Mouse (Mus musculus) megakaryocyte, embryonic 14.5 days (primary cell): ENCODE measurements at regions not wholly inside any gene's neighbourhood (a gene's known extent, or its start where the extent isn't known, plus 50 kb on each side); places are given as distances from the start of the nearest gene placed in this dataset.

Source experiments
- FLI1 ChIP-seq: IDR thresholded peaks from 2 replicates; pipeline ENCODE4 v1.6.1; 2012; ENCODE audit warnings: low read length, inconsistent platforms, mixed read lengths
- GATA1 ChIP-seq: IDR thresholded peaks from 3 replicates; pipeline ENCODE4 v1.6.1; 2012; ENCODE audit warnings: mixed read lengths, low read length, inconsistent platforms, borderline replicate concordance

DNA sequence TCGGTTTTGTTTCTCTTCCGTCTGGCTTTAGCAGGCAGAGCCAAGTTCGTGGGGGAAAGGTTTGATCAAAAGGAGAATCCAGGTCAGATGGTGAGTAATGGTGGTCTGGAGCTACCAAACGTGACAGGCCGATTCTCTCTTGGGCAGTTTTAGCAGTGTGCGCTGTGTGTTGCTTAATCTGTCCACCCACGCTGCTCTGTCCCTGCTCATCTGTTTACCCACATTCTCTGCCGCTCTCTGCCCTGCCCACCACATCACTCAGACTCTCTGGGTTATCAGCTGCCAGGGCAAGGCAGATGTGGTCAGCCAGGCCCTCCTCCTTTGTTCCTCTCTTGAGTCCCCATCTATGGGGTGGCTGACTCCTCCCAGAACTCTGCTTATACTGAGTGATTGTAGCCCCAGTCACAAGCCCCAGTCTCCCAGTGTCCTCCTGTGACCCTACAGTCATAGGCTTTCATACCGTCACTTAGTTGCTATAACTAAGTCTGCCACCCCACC is 424.8 kb upstream of the Smim15 start:
- no peak for TF ChIP-seq FLI1
- TF ChIP-seq GATA1: peak; percentile 68; the same call in 2 of the 3 replicates
